Mouse (Mus musculus) megakaryocyte, embryonic 14.5 days (primary cell): ENCODE data around the gene Txlnb.

Experiments used
- FLI1 ChIP-seq: IDR thresholded peaks from 2 replicates; pipeline ENCODE4 v1.6.1; 2012; ENCODE audit warnings: low read length, inconsistent platforms, mixed read lengths
- GATA1 ChIP-seq: IDR thresholded peaks from 3 replicates; pipeline ENCODE4 v1.6.1; 2012; ENCODE audit warnings: mixed read lengths, low read length, inconsistent platforms, borderline replicate concordance

- TF ChIP-seq FLI1 (no peak), GATA1 (no peak)
Measured at GRCm38 (mm10) chr10:17760750-17761613, 35.0 kb upstream of the Txlnb start.
